Mouse (Mus musculus) lung, postnatal 0 days (tissue): ENCODE results near the gene Zfp92.

Source experiments
- CTCF ChIP-seq: IDR thresholded peaks from 2 replicates; pipeline ENCODE4 v1.5.1; 2016; ENCODE audit warnings: antibody characterized with exemption, mild to moderate bottlenecking
- EP300 ChIP-seq: IDR thresholded peaks from 2 replicates; pipeline ENCODE4 v1.6.1; 2016; ENCODE audit warnings: antibody characterized with exemption, mild to moderate bottlenecking, control low read depth

DNA sequence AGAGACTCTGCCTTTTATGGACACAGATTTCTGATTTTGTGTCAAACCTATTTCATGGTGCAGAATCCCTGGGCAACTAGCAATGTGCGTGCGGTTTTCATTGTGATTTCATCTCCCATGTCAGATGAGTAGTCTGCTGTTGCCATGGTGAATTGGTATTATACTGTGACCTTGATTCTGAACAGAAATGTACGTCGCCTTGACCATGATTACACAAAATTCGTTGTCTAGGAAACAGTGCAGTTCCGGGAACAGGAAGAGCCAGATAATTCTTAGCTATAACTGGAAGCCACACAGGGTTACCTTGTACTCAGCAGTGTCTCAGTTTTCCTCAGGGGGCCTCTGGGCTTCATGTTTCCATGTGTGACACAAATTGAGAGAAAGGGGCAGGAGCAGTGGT, 26.5 kb upstream of the Zfp92 start:
- TF ChIP-seq CTCF, result no peak
- TF ChIP-seq EP300, result no peak
